Comparison of ENCODE assay signal across 20 mouse cellular contexts in the genomic region with DNA sequence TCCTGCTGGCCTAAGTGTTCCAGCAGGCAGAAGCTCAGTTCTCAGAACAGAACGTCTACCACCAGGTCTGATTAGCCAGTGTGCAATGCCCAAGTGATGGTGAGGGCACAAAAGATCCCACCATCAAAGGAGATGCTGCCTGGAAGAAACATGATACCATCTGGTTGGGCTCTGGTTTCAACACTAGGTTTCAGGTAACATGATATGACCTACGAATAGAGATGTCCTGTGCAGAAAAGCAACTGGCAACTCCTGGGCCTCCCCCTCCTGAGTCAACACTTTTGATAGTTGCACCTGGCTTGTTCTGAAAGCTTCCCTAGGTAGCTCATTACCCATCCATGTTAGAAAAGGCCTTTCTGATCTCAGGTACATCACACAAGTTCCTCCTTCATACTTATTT. TPM values are rescaled to one million over a fixed set of nuclear protein-coding genes. Genes with fewer than 3 reads are reported as not detected.
DNase-seq lines count a peak whose midpoint lies in the region; ATAC-seq and TF ChIP-seq lines count a peak whose summit lies in the region.
"Had no signal": no experiment of that assay in that cellular context is flagged by ENCODE, and none has a peak within 500 bp of the region (broad histone marks: within the 10 kb centered on the region; RNA-seq: fewer than 3 reads in every experiment).

No protein-coding gene starts in this region.

- no peaks in the 10 kb centered on the region for H3K36me3 ChIP-seq in kidney, embryonic 14.5 days (ENCODE audit: control insufficient read depth, insufficient read depth, low read length)
- H3K36me3 ChIP-seq in kidney, embryonic 16.5 days (ENCODE audit: insufficient read depth, low read length), result no peaks in the 10 kb centered on the region
- peaks cover 2 to 20% of the 10 kb centered on the region in 2 experiments for H3K36me3 ChIP-seq in CH12.LX (replicated peaks in 1 of 2; ENCODE audit: control insufficient read depth in 1 of 2, insufficient read depth in 1 of 2, low read length in 1 of 2)
- H3K36me3 ChIP-seq in limb, embryonic 10.5 days, result no peaks in the 10 kb centered on the region
- H3K36me3 ChIP-seq: heart, embryonic 12.5 days had no signal

- in situ Hi-C loops in CH12.LX (cut with MboI; ENCODE audit: low pct_ligation_motif_present, low pct_unique_long_range_greater_than_20kb, low sequenced_read_pairs), result no loop called here

- no peak overlapping the region for H3K4me2 ChIP-seq in kidney, embryonic 14.5 days (replicated peaks; ENCODE audit: low read depth, low read length)
- no peak overlapping the region for H3K4me2 ChIP-seq in kidney, embryonic 16.5 days (replicated peaks; ENCODE audit: low read depth, low read length)
- no peak overlapping the region for H3K4me2 ChIP-seq in CH12.LX (ENCODE audit: insufficient read depth, low read depth, poor library complexity, severe bottlenecking)
- H3K4me2 ChIP-seq: forebrain, embryonic 13.5 days; heart, embryonic 12.5 days had no signal

- TF ChIP-seq POLR2A in cerebellum, adult 2 months (IDR thresholded peaks at IDR 0.05; ENCODE audit: borderline replicate concordance, insufficient read depth, low read length), result no peak
- no peak for TF ChIP-seq POLR2A in CH12.LX (IDR thresholded peaks at IDR 0.05; ENCODE audit: low read depth, low read length)

- H3K4me1 ChIP-seq in cerebellum, adult 2 months (ENCODE audit: control insufficient read depth, insufficient read depth, low read length), result peaks cover 60% of the 10 kb centered on the region
- H3K4me1 ChIP-seq in kidney, embryonic 14.5 days (ENCODE audit: control insufficient read depth, insufficient read depth, low read length), result peaks cover 2% of the 10 kb centered on the region; the same call in 1 of the 2 replicates
- peaks cover 21% of the 10 kb centered on the region for H3K4me1 ChIP-seq in kidney, embryonic 16.5 days (ENCODE audit: insufficient read depth, low read length)
- peaks cover 32 to 62% of the 10 kb centered on the region in 2 experiments for H3K4me1 ChIP-seq in CH12.LX (ENCODE audit: control insufficient read depth in 1 of 2, insufficient read depth in 2 of 2)
- peaks cover 19% of the 10 kb centered on the region for H3K4me1 ChIP-seq in limb, embryonic 10.5 days

- no peak for DNase-seq in cerebellum, adult 2 months
- DNase-seq in cerebellum, adult 11 months, result no peak
- DNase-seq in CH12.LX (ENCODE audit: extremely low read depth), result peak; percentile 47
- no peak for DNase-seq in limb, embryonic 10.5 days (ENCODE audit: low spot score)
- DNase-seq in lung, postnatal 25 days (ENCODE audit: low spot score), result no peak
- no peak for DNase-seq in natural killer cell, adult 2 months (ENCODE audit: low spot score in 2 of 2)
- DNase-seq: adrenal gland, adult 8-10 months; adrenal gland, postnatal 36 days; cerebellum, adult 9-10 months; cerebellum, postnatal 25 days; gastrocnemius, postnatal 10 days; heart, adult 2 months; heart, postnatal 36 days had no signal

- no peak overlapping the region for H3K9ac ChIP-seq in kidney, embryonic 14.5 days (ENCODE audit: low read depth, low read length)
- H3K9ac ChIP-seq in kidney, embryonic 16.5 days (replicated peaks; ENCODE audit: low read length), result no peak overlapping the region
- H3K9ac ChIP-seq in CH12.LX (ENCODE audit: insufficient read depth, low read depth), result no peak overlapping the region
- H3K9ac ChIP-seq: forebrain, embryonic 13.5 days; heart, embryonic 12.5 days had no signal

- no peaks in the 10 kb centered on the region for H3K9me3 ChIP-seq in kidney, embryonic 14.5 days (ENCODE audit: control insufficient read depth, low read length)
- no peaks in the 10 kb centered on the region for H3K9me3 ChIP-seq in kidney, embryonic 16.5 days (ENCODE audit: low read length)
- H3K9me3 ChIP-seq in CH12.LX (replicated peaks; ENCODE audit: low read length), result no peaks in the 10 kb centered on the region
- no peaks in the 10 kb centered on the region for H3K9me3 ChIP-seq in limb, embryonic 10.5 days (replicated peaks)
- H3K9me3 ChIP-seq: forebrain, embryonic 13.5 days; heart, embryonic 12.5 days had no signal

- 42% methylated on average over 2 of the region's 2 CpGs for WGBS in cerebellum, adult 2 months
- 9% methylated on average over 2 of the region's 2 CpGs for WGBS in kidney, embryonic 14.5 days
- 20% methylated on average over 2 of the region's 2 CpGs for WGBS in kidney, embryonic 16.5 days
- 11% methylated on average over 2 of the region's 2 CpGs for WGBS in limb, embryonic 10.5 days

- peak; percentile 83 for TF ChIP-seq EP300 in CH12.LX (IDR thresholded peaks at IDR 0.05; ENCODE audit: low read length)

- dilution Hi-C loops in CH12.LX (cut with MboI; ENCODE audit: extremely low pct_ligation_motif_present, extremely low pct_unique_long_range_greater_than_20kb, low sequenced_read_pairs), result no loop called here

- no peak overlapping the region for H3K4me3 ChIP-seq in cerebellum, adult 2 months (replicated peaks; ENCODE audit: insufficient read depth, low read depth, low read length)
- H3K4me3 ChIP-seq in kidney, embryonic 14.5 days (ENCODE audit: low read length), result no peak overlapping the region
- no peak overlapping the region for H3K4me3 ChIP-seq in kidney, embryonic 16.5 days (ENCODE audit: low read length)
- H3K4me3 ChIP-seq in CH12.LX (replicated peaks in 1 of 3; ENCODE audit: low read depth in 2 of 3, low read length in 2 of 3, poor library complexity in 1 of 3), result no peak overlapping the region
- H3K4me3 ChIP-seq in limb, embryonic 10.5 days, result no peak overlapping the region
- H3K4me3 ChIP-seq: forebrain, embryonic 13.5 days; heart, adult 2 months; heart, embryonic 12.5 days had no signal

- TF ChIP-seq CTCF in cerebellum, adult 2 months (IDR thresholded peaks at IDR 0.05; ENCODE audit: borderline replicate concordance, insufficient read depth, low read depth, low read length), result no peak
- no peak for TF ChIP-seq CTCF in CH12.LX (conservative IDR thresholded peaks at IDR 0.05 in 1 of 2, IDR thresholded peaks at IDR 0.05 in 1 of 2; ENCODE audit: low read depth in 2 of 2, low read length in 2 of 2)

- H3K79me2 ChIP-seq in CH12.LX (replicated peaks; ENCODE audit: control insufficient read depth, extremely low read depth, insufficient read depth, poor library complexity, severe bottlenecking), result peaks cover 14% of the 10 kb centered on the region

- ATAC-seq in kidney, embryonic 14.5 days (ENCODE audit: low FRiP score, low TSS enrichment), result 0 out of 2 replicates have a peak, but pooled peaks have one; percentile 33
- no peak for ATAC-seq in kidney, embryonic 16.5 days (ENCODE audit: low FRiP score, low TSS enrichment)
- ATAC-seq: forebrain, embryonic 13.5 days; hindbrain, embryonic 16.5 days; inflammation-experienced regulatory T-cells, adult 6 months; intestine, postnatal 0 days had no signal

- no peak for TF ChIP-seq RAD21 in CH12.LX (IDR thresholded peaks at IDR 0.05; ENCODE audit: low read depth, low read length)

- H3K27ac ChIP-seq in cerebellum, adult 2 months (ENCODE audit: insufficient read depth, low read length), result peak overlapping the region; percentile 20
- no peak overlapping the region for H3K27ac ChIP-seq in kidney, embryonic 14.5 days (ENCODE audit: low read depth, low read length)
- H3K27ac ChIP-seq in kidney, embryonic 16.5 days (ENCODE audit: low read length), result no peak overlapping the region
- H3K27ac ChIP-seq in CH12.LX (ENCODE audit: insufficient read depth, low read depth), result no peak overlapping the region
- 0 out of 2 replicates have a peak overlapping the region, but pooled peaks have one; percentile 2 for H3K27ac ChIP-seq in limb, embryonic 10.5 days
- H3K27ac ChIP-seq: forebrain, embryonic 13.5 days; heart, adult 2 months had no signal

- H3K27me3 ChIP-seq in cerebellum, adult 2 months (ENCODE audit: control insufficient read depth, insufficient read depth, low read length), result no peaks in the 10 kb centered on the region
- H3K27me3 ChIP-seq in kidney, embryonic 14.5 days (ENCODE audit: control insufficient read depth, insufficient read depth, low read length), result no peaks in the 10 kb centered on the region
- no peaks in the 10 kb centered on the region for H3K27me3 ChIP-seq in kidney, embryonic 16.5 days (ENCODE audit: insufficient read depth, low read length)
- no peaks in the 10 kb centered on the region for H3K27me3 ChIP-seq in CH12.LX (replicated peaks)
- H3K27me3 ChIP-seq in limb, embryonic 10.5 days (ENCODE audit: low read depth, poor library complexity, severe bottlenecking), result no peaks in the 10 kb centered on the region
- H3K27me3 ChIP-seq: forebrain, embryonic 13.5 days; heart, embryonic 12.5 days had no signal

TF ChIP-seq in CH12.LX, 34 proteins besides CTCF, POLR2A, EP300 and RAD21 (continues in another document):
- TF ChIP-seq ELF1 (IDR thresholded peaks at IDR 0.05; ENCODE audit: low read depth, low read length) (no peak), TCF12 (IDR thresholded peaks at IDR 0.05; ENCODE audit: low read depth, low read length) (peak; percentile 70), BHLHE40 (IDR thresholded peaks at IDR 0.05; ENCODE audit: low read depth, low read length) (peak; percentile 57; the same call in 1 of the 2 replicates), MAX (IDR thresholded peaks at IDR 0.05; ENCODE audit: low read length) (no peak)

RNA-seq across cellular contexts. Expression of a gene that starts 26.9 kb away (rescaled TPM):
- polyA plus RNA-seq in cerebellum, adult 2 months (2012; rRNA removed), result 77.6 and 79.6 TPM in 2 replicates
- 31.1 and 51.5 TPM in 2 replicates for polyA plus RNA-seq in kidney, embryonic 14.5 days (2014; fragmentation: Nextera tagmentation; extraction: Ambion mirVana)
- polyA plus RNA-seq in kidney, embryonic 16.5 days (2015; fragmentation: Nextera tagmentation; extraction: Ambion mirVana), result 26.9 and 37.7 TPM in 2 replicates
- 29.3 and 33.5 TPM in 2 replicates for total RNA-seq in CH12.LX (2012; rRNA removed)
- 41.3 and 51.2 TPM in 2 replicates for total RNA-seq in CH12.LX (2014; rRNA removed)
- 41.6 and 46.6 TPM in 2 replicates for polyA plus RNA-seq in CH12.LX (2012; ENCODE audit: insufficient read length, low read depth)
- 43.2 and 45.5 TPM in 2 replicates for polyA plus RNA-seq in limb, embryonic 10.5 days (2016; fragmentation: Nextera tagmentation; extraction: Ambion mirVana)

RNA-seq across cellular contexts. Expression of a gene that starts 55.6 kb away (rescaled TPM):
- 3.3 TPM in 2 replicates for polyA plus RNA-seq in cerebellum, adult 2 months (2012; rRNA removed)
- polyA plus RNA-seq in kidney, embryonic 14.5 days (2014; fragmentation: Nextera tagmentation; extraction: Ambion mirVana), result 10.9 and 15.2 TPM in 2 replicates
- 13.1 and 15.7 TPM in 2 replicates for polyA plus RNA-seq in kidney, embryonic 16.5 days (2015; fragmentation: Nextera tagmentation; extraction: Ambion mirVana)
- 4.5 and 5.5 TPM in 2 replicates for total RNA-seq in CH12.LX (2012; rRNA removed)
- 2.7 and 2.9 TPM in 2 replicates for total RNA-seq in CH12.LX (2014; rRNA removed)
- 7.0 and 7.2 TPM in 2 replicates for polyA plus RNA-seq in CH12.LX (2012; ENCODE audit: insufficient read length, low read depth)
- polyA plus RNA-seq in limb, embryonic 10.5 days (2016; fragmentation: Nextera tagmentation; extraction: Ambion mirVana), result 12.6 and 13.5 TPM in 2 replicates

RNA-seq across cellular contexts. Expression of a gene that starts 55.8 kb away (rescaled TPM):
- polyA plus RNA-seq in cerebellum, adult 2 months (2012; rRNA removed), result 119 and 131 TPM in 2 replicates
- polyA plus RNA-seq in kidney, embryonic 14.5 days (2014; fragmentation: Nextera tagmentation; extraction: Ambion mirVana), result 85.1 and 177 TPM in 2 replicates
- polyA plus RNA-seq in kidney, embryonic 16.5 days (2015; fragmentation: Nextera tagmentation; extraction: Ambion mirVana), result 199 and 200 TPM in 2 replicates
- 0.13 and 0.55 TPM in 2 replicates for total RNA-seq in CH12.LX (2012; rRNA removed)
- total RNA-seq in CH12.LX (2014; rRNA removed), result not detected in 2 replicates
- polyA plus RNA-seq in CH12.LX (2012; ENCODE audit: insufficient read length, low read depth), result not detected in 2 replicates
- 185 and 209 TPM in 2 replicates for polyA plus RNA-seq in limb, embryonic 10.5 days (2016; fragmentation: Nextera tagmentation; extraction: Ambion mirVana)

Comparison
In these comparisons a context has a peak if more than half of its experiments do, and no peak if none do; other contexts are left out.
1. H3K27ac ChIP-seq: peak in cerebellum, adult 2 months (single experiment) and limb, embryonic 10.5 days (single experiment); none in kidney, embryonic 14.5 days (single experiment), kidney, embryonic 16.5 days (single experiment) and CH12.LX (single experiment).
2. RNA of a gene that starts 55.8 kb away (polyA plus RNA-seq): 185 to 209 TPM in limb, embryonic 10.5 days, 199 to 200 TPM in kidney, embryonic 16.5 days, 85.1 to 177 TPM in kidney, embryonic 14.5 days and 119 to 131 TPM in cerebellum, adult 2 months; not detected in CH12.LX; every median in the first group is over 10 times any median in the second.